Mouse (Mus musculus): ENCODE measurements at regions not wholly inside any gene's neighbourhood (a gene's known extent, or its start where the extent isn't known, plus 50 kb on each side); places are given as distances from the start of the nearest gene placed in this dataset.

- no peak for TF ChIP-seq CTCF (IDR thresholded peaks at IDR 0.05; ENCODE audit: control insufficient read depth, insufficient read depth, low read length)
- no peak for TF ChIP-seq POLR2A (IDR thresholded peaks at IDR 0.05; ENCODE audit: borderline replicate concordance, control insufficient read depth, low read depth, low read length)
These were observed 54.0 kb upstream of the Nfe2l3 start for GRCm38 (mm10) chr6:51378436-51378835.

Measured in bone marrow, adult 2 months (tissue).